Mouse (Mus musculus): ENCODE results near the gene Cep290.

Gene Cep290

GRCm38 (mm10) chr10:100598339-100598738, 111.0 kb downstream of the Cep290 start:
- no peak for DNase-seq

GRCm38 (mm10) chr10:100603511-100603910, 116.2 kb downstream of the Cep290 start:
- no peak for DNase-seq

GRCm38 (mm10) chr10:100604254-100604653, 116.9 kb downstream of the Cep290 start:
- no peak for DNase-seq

GRCm38 (mm10) chr10:100617233-100617903, 130.0 kb downstream of the Cep290 start:
- DNase-seq = no peak

GRCm38 (mm10) chr10:100619474-100619873, 132.1 kb downstream of the Cep290 start:
- no peak for DNase-seq

GRCm38 (mm10) chr10:100620040-100620439, 132.7 kb downstream of the Cep290 start:
- no peak for DNase-seq

GRCm38 (mm10) chr10:100622494-100622893, 135.1 kb downstream of the Cep290 start:
- no peak for DNase-seq
